Mouse (Mus musculus): ENCODE measurements around the gene Rpgrip1l. TPM values are rescaled to one million over a fixed set of nuclear protein-coding genes. Genes with fewer than 3 reads are reported as not detected.

The Rpgrip1l gene
- 8.6 and 13.8 TPM in 2 replicates for polyA plus RNA-seq (2014; fragmentation: Nextera tagmentation; extraction: Ambion mirVana)

DNA sequence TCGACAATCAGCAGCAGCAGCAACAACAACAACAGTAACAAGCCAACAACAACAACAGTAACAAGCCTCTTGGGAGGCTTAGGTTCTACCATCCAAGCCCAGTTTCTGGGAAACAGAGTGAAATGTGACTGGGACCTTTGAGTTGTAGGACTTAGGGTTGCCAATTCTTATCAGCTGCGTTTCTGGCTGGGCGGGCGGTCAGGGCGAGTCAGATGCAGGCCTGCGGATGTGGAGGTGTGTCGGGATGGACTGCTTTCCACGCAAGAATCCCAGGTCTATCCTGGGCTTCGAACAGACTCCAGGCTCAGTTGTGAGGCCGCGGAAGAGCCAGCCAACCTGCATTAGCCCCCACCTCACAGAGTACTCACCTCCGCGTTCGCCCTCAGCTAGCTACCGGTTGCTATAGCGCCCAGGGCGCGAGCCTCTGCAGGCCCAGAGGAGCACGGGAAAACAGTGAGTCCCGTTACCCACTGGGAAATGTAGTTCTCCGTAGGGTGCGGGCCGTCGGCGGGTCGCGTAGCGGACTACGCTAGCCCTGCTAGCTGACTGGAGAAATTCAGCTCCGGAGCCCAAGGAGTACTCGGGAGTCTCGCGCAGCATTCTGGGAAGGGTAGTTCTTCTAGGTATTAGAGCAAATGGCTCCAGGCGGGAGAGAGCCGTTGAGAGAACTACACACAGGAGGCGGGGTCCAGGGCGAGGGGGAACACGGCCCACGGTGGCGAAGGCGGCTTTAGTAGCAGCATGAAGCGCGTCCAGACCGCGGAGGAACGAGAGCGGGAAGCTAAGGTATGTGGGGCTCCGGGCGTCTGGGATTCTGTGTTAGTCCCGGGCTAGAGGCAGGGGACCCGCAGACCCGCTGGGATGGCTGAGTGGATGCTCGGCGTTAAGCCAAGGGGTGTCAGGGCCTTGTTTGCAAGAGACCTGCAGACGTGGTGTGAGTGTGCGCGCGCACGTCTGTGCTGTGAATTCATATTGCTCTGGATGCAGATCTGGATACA lies at the start of gene Rpgrip1l, which contains the start of gene Fto:
TSS of gene Rpgrip1l (minus strand) at position 428 of the 998 bp plus-strand sequence.
TSS of gene Fto (plus strand) at position 691 of the 998 bp plus-strand sequence.
- peak; percentile 99 for ATAC-seq (ENCODE audit: low read depth)
- Histone ChIP-seq H3K4me1 (ENCODE audit: control insufficient read depth, insufficient read depth, low read length) (peaks cover 14% of the 10 kb centered on the region), H3K4me2 (ENCODE audit: low read depth, low read length) (peak within 1 kb of the TSS; percentile 77), H3K4me3 (ENCODE audit: low read depth, low read length) (peak within 1 kb of the TSS; percentile 57), H3K9me3 (ENCODE audit: control insufficient read depth, low read length) (no peaks in the 10 kb centered on the region), H3K9ac (ENCODE audit: low read depth, low read length) (peak within 1 kb of the TSS; percentile 78), H3K36me3 (ENCODE audit: control insufficient read depth, insufficient read depth, low read length) (peaks cover 6% of the 10 kb centered on the region), H3K27me3 (replicated peaks; ENCODE audit: control insufficient read depth, insufficient read depth, low read length) (no peaks in the 10 kb centered on the region), H3K27ac (replicated peaks; ENCODE audit: low read depth, low read length) (peak within 1 kb of the TSS; percentile 78)
- DNase-seq (ENCODE audit: low spot score), result peak; percentile 100
- WGBS, result 2% methylated on average over 50 of the region's 59 CpGs

DNA sequence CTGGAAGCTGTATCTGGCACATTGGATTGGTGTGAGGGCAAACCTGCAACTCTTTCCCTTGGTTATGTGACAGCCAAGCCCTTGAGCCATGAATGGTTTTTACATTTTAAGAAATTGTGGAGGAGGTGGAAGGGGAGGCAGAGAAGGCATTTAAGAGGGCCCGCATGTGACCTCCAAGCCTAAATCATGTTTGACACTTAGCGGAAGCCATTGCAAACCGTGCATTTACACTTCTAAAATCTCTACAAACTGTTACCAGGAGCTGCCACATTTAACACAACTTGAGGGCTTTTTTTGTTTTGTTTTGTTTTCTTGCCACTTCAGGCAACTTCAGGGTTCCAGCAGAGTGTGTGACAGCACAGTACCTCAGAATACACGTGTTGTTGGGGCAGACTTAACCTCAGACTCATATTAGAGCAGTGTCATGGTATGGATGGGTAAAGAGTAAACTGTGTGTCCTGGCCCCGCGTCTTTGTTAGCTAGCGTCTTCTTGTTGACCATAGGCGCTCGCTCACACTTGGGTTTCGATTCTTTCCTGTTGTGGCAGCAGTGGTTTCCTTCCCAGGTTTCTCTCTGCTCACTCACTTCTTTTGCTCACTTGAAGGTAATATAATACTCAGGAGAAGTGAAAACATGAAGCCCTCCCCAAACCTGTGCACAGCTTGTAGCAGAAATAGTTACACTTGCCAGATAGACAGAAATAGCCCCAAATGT lies 47.7 kb upstream of the Rpgrip1l start:
- WGBS, result 83% methylated on average over 10 of the region's 10 CpGs
- Histone ChIP-seq H3K36me3 (ENCODE audit: control insufficient read depth, insufficient read depth, low read length) (peaks cover 5% of the 10 kb centered on the region; the same call in 1 of the 2 replicates), H3K9me3 (ENCODE audit: control insufficient read depth, low read length) (no peaks in the 10 kb centered on the region), H3K27me3 (replicated peaks; ENCODE audit: control insufficient read depth, insufficient read depth, low read length) (no peaks in the 10 kb centered on the region), H3K4me1 (ENCODE audit: control insufficient read depth, insufficient read depth, low read length) (peaks cover 8% of the 10 kb centered on the region), H3K4me3 (ENCODE audit: low read depth, low read length) (no peak overlapping the region), H3K4me2 (ENCODE audit: low read depth, low read length) (no peak overlapping the region), H3K27ac (replicated peaks; ENCODE audit: low read depth, low read length) (no peak overlapping the region), H3K9ac (ENCODE audit: low read depth, low read length) (no peak overlapping the region)
- DNase-seq (ENCODE audit: low spot score), result no peak
- ATAC-seq (ENCODE audit: low read depth), result no peak

DNA sequence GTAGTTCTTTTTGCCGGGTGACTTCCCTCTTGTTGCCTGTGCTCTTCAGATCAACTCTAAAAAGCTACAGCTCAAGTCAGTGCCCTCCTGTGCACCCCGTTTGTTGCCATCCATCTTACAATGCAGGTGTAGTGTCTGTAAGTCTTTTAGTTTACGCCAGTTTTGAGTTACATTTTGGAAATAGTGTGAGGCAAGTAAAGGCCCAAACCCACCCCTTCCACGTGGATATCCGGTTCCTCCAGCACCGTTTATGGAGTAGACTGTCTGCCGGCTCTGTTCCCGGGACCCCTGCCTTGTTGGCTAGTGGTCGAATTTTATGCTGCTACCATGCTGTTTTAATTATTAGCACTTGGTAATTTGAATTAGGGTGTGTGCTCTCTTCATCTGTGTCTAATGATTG lies 46.4 kb upstream of the Rpgrip1l start:
- H3K9me3 ChIP-seq (ENCODE audit: control insufficient read depth, low read length), result no peaks in the 10 kb centered on the region
- H3K4me3 ChIP-seq (ENCODE audit: low read depth, low read length), result no peak overlapping the region
- no peak for DNase-seq (ENCODE audit: low spot score)
- no peaks in the 10 kb centered on the region for H3K27me3 ChIP-seq (replicated peaks; ENCODE audit: control insufficient read depth, insufficient read depth, low read length)
- no peak overlapping the region for H3K9ac ChIP-seq (ENCODE audit: low read depth, low read length)
- H3K36me3 ChIP-seq (ENCODE audit: control insufficient read depth, insufficient read depth, low read length), result peaks cover 5% of the 10 kb centered on the region; the same call in 1 of the 2 replicates
- H3K4me2 ChIP-seq (ENCODE audit: low read depth, low read length), result no peak overlapping the region
- no peak for ATAC-seq (ENCODE audit: low read depth)
- 61% methylated on average over 9 of the region's 9 CpGs for WGBS
- no peak overlapping the region for H3K27ac ChIP-seq (replicated peaks; ENCODE audit: low read depth, low read length)
- peaks cover 13% of the 10 kb centered on the region for H3K4me1 ChIP-seq (ENCODE audit: control insufficient read depth, insufficient read depth, low read length)

DNA sequence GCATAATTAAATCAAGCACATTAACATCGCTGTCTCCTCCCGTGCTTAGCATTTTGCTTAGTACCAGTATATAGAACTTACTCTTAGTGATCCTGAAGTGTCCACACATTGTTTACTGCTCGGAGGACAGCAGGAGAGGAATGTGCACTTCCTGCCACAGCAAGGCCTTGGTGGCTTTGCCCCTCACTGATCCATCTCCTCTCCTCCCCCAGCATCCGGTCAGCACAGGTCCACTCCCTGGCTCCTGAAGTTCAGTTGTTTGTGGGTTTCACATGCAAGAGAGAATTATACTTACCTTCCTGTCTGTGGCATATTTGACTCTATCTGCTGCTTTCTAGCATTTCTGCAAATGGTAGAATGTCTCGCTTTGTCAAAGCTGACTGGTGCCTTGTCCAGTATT lies 45.0 kb upstream of the Rpgrip1l start:
- no peak for ATAC-seq (ENCODE audit: low read depth)
- WGBS, result 73% methylated on average over 5 of the region's 5 CpGs
- Histone ChIP-seq H3K36me3 (ENCODE audit: control insufficient read depth, insufficient read depth, low read length) (peaks cover 5% of the 10 kb centered on the region; the same call in 1 of the 2 replicates), H3K9ac (ENCODE audit: low read depth, low read length) (no peak overlapping the region), H3K27me3 (replicated peaks; ENCODE audit: control insufficient read depth, insufficient read depth, low read length) (no peaks in the 10 kb centered on the region), H3K9me3 (ENCODE audit: control insufficient read depth, low read length) (no peaks in the 10 kb centered on the region), H3K4me1 (ENCODE audit: control insufficient read depth, insufficient read depth, low read length) (peaks cover 13% of the 10 kb centered on the region), H3K4me2 (ENCODE audit: low read depth, low read length) (no peak overlapping the region), H3K27ac (replicated peaks; ENCODE audit: low read depth, low read length) (no peak overlapping the region), H3K4me3 (ENCODE audit: low read depth, low read length) (no peak overlapping the region)
- no peak for DNase-seq (ENCODE audit: low spot score)

DNA sequence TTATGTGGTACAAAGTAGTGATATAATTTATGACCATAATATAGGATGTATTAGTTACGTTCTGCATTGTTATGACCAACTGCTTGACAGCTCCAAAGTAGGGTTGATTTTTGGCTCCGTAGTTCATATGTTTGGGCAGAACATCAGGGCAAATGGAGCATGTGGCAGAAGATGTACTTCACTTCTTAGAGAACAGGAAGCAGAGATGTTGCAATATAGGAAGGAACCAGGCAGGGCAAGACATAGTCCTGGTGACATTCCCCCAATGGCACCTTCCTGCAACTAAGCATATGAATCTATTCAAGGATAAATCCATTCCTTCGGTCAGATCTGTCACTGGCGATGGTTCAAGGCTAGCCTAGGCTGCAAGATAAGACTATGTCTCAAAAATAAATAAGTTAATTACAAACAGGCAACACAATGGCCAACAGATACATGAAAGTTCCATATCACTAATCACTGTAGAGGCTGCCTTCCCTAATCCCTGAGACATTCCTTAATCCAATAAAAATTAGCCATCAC lies 44.5 kb upstream of the Rpgrip1l start:
- WGBS, result 89% methylated on average over 4 of the region's 4 CpGs

DNA sequence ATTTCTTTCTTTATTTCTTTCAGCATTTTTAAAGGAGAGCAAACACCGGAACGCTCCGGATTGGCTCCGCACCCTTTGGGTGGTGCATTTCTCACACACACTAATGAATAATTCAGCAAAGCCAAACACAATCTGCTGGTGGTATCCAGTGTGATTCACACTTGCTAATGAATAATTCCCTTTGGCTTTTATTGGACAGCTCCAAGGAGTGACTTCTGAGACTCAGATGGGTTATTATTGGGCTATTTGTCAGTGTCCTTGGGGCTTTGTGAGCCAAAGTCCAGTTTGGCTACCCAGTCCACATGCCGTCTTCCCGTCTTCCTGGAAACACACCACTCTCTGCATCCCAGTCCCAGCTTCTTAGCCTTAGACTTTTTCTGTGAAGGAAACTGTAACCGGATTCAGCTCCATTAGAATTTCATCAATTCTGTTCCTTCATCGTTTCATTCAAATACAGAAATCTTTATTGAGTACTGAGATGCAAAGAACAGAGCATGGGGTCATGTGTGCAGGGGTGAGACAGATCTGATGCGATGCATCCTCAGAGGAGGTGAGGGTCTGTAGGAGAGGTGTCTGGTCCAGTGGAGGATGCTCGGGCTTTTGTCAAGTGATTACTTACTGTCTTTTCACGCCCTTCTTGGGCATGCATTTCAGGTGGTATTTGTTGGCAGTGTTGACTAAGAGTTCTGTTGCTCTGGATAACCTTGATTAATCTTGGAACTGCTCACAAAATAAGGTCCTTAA lies 43.1 kb upstream of the Rpgrip1l start:
- H3K27me3 ChIP-seq (replicated peaks; ENCODE audit: control insufficient read depth, insufficient read depth, low read length), result no peaks in the 10 kb centered on the region
- ATAC-seq (ENCODE audit: low read depth) (no peak), DNase-seq (ENCODE audit: low spot score) (no peak)
- WGBS, result 89% methylated on average over 11 of the region's 11 CpGs
- no peaks in the 10 kb centered on the region for H3K9me3 ChIP-seq (ENCODE audit: control insufficient read depth, low read length)
- peaks cover 13% of the 10 kb centered on the region for H3K4me1 ChIP-seq (ENCODE audit: control insufficient read depth, insufficient read depth, low read length)
- H3K9ac ChIP-seq (ENCODE audit: low read depth, low read length), result no peak overlapping the region
- peaks cover 5% of the 10 kb centered on the region; the same call in 1 of the 2 replicates for H3K36me3 ChIP-seq (ENCODE audit: control insufficient read depth, insufficient read depth, low read length)
- H3K4me2 ChIP-seq (ENCODE audit: low read depth, low read length), result no peak overlapping the region
- no peak overlapping the region for H3K27ac ChIP-seq (replicated peaks; ENCODE audit: low read depth, low read length)
- H3K4me3 ChIP-seq (ENCODE audit: low read depth, low read length), result no peak overlapping the region

More for the DNA sequence above, 44.5 kb upstream of the Rpgrip1l start:
- no peaks in the 10 kb centered on the region for H3K27me3 ChIP-seq (replicated peaks; ENCODE audit: control insufficient read depth, insufficient read depth, low read length)
- peaks cover 5% of the 10 kb centered on the region; the same call in 1 of the 2 replicates for H3K36me3 ChIP-seq (ENCODE audit: control insufficient read depth, insufficient read depth, low read length)
- peaks cover 13% of the 10 kb centered on the region for H3K4me1 ChIP-seq (ENCODE audit: control insufficient read depth, insufficient read depth, low read length)
- H3K4me3 ChIP-seq (ENCODE audit: low read depth, low read length), result no peak overlapping the region
- no peak overlapping the region for H3K27ac ChIP-seq (replicated peaks; ENCODE audit: low read depth, low read length)
- H3K9ac ChIP-seq (ENCODE audit: low read depth, low read length), result no peak overlapping the region
- no peak overlapping the region for H3K4me2 ChIP-seq (ENCODE audit: low read depth, low read length)
- H3K9me3 ChIP-seq (ENCODE audit: control insufficient read depth, low read length), result no peaks in the 10 kb centered on the region
- DNase-seq (ENCODE audit: low spot score) (no peak), ATAC-seq (ENCODE audit: low read depth) (no peak)

DNA sequence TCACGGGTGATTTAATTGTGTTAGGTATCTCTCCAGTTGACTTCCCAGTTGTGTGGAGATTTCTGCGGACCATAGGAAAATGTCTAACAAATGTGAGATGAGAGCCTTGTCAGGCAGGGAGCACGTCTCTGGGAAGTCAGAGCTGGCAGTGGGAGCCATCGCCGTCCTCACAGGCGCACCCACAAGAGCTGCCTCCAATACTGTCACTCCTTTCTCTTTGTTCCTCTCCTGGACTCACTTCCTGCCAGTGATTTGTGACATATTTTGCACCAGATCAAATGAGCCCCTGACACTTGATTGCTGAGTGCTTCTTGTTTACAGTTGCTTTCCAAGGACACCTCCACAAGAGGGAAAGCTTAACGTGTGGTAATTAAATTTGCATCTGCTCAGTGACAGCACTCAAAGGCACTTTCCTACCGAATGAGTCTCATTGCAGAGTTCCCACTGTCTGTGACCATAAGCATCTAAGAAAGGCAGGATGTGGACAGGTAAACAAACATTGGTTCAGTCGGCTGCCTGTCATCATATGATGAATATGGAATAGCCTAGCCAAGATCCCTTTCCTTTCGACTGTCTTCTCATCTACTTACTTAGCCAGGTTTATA lies 42.3 kb upstream of the Rpgrip1l start:
- Histone ChIP-seq H3K27ac (replicated peaks; ENCODE audit: low read depth, low read length) (no peak overlapping the region), H3K36me3 (ENCODE audit: control insufficient read depth, insufficient read depth, low read length) (peaks cover 5% of the 10 kb centered on the region; the same call in 1 of the 2 replicates), H3K4me3 (ENCODE audit: low read depth, low read length) (no peak overlapping the region), H3K4me1 (ENCODE audit: control insufficient read depth, insufficient read depth, low read length) (peaks cover 8% of the 10 kb centered on the region), H3K9me3 (ENCODE audit: control insufficient read depth, low read length) (no peaks in the 10 kb centered on the region), H3K27me3 (replicated peaks; ENCODE audit: control insufficient read depth, insufficient read depth, low read length) (no peaks in the 10 kb centered on the region), H3K4me2 (ENCODE audit: low read depth, low read length) (no peak overlapping the region), H3K9ac (ENCODE audit: low read depth, low read length) (no peak overlapping the region)
- 42% methylated on average over 10 of the region's 10 CpGs for WGBS
- ATAC-seq (ENCODE audit: low read depth), result no peak
- no peak for DNase-seq (ENCODE audit: low spot score)

All from embryonic facial prominence, embryonic 14.5 days (tissue).